Mouse (Mus musculus) cerebellum, adult 2 months (tissue): ENCODE results near the gene Smyd3.

Experiments
- CTCF ChIP-seq: fragments of 200-500 bp; IDR thresholded peaks from 2 replicates; pipeline ENCODE4 v1.5.1; 2011; ENCODE audit warnings: low read depth, mild to moderate bottlenecking, control low read depth, low read length, moderate library complexity, borderline replicate concordance; ENCODE audit not compliant: insufficient read depth
- POLR2A ChIP-seq: fragments of 200-500 bp; IDR thresholded peaks from 2 replicates; pipeline ENCODE4 v1.6.1; 2011; ENCODE audit warnings: low read length, control low read depth, borderline replicate concordance; ENCODE audit not compliant: insufficient read depth

- TF ChIP-seq CTCF (no peak), POLR2A (no peak)
Measured at GRCm38 (mm10) chr1:179038801-179039200, 479.0 kb downstream of the Smyd3 start.
